Comparison of ENCODE assay signal across 10 mouse cellular contexts in genomic region chr2:144330960-144331371, GRCm38 (mm10). TPM values are rescaled to one million over a fixed set of nuclear protein-coding genes. Genes with fewer than 3 reads are reported as not detected.
DNase-seq lines count a peak whose midpoint lies in the region; ATAC-seq and TF ChIP-seq lines count a peak whose summit lies in the region.
"Had no signal": no experiment of that assay in that cellular context is flagged by ENCODE, and none has a peak within 500 bp of the region (broad histone marks: within the 10 kb centered on the region; RNA-seq: fewer than 3 reads in every experiment).

No protein-coding gene starts in this region.

- H3K9me3 ChIP-seq in embryonic facial prominence, embryonic 12.5 days = no peaks in the 10 kb centered on the region
- no peaks in the 10 kb centered on the region for H3K9me3 ChIP-seq in hindbrain, embryonic 15.5 days
- no peaks in the 10 kb centered on the region for H3K9me3 ChIP-seq in midbrain, embryonic 14.5 days (ENCODE audit: control insufficient read depth, low read length)

- H3K4me3 ChIP-seq in embryonic facial prominence, embryonic 12.5 days = peak overlapping the region; percentile 49
- peak overlapping the region; percentile 50 for H3K4me3 ChIP-seq in hindbrain, embryonic 15.5 days
- H3K4me3 ChIP-seq in liver, adult 2 months (ENCODE audit: insufficient read depth, low read depth, low read length) = peak overlapping the region; percentile 53; the same call in 1 of the 2 replicates
- H3K4me3 ChIP-seq in midbrain, embryonic 14.5 days (replicated peaks; ENCODE audit: low read depth, low read length) = peak overlapping the region; percentile 44

- ATAC-seq in embryonic facial prominence, embryonic 12.5 days (ENCODE audit: insufficient number of reproducible peaks, insufficient read depth, low FRiP score, low TSS enrichment) = 0 out of 2 replicates have a peak, but pooled peaks have one; percentile 10
- ATAC-seq in hindbrain, embryonic 15.5 days (ENCODE audit: low FRiP score, low read depth) = peak; percentile 46
- peak; percentile 35; the same call in 1 of the 2 replicates for ATAC-seq in midbrain, embryonic 14.5 days (ENCODE audit: low FRiP score, low TSS enrichment)

- no peak for TF ChIP-seq POLR2A in liver, adult 2 months (IDR thresholded peaks at IDR 0.05; ENCODE audit: extremely low read depth, insufficient read depth, low read length)

- peak; percentile 26 to 30 for DNase-seq in cerebellum, postnatal 25 days
- no peak for DNase-seq in cerebellum, adult 9-10 months
- DNase-seq in CD4-positive helper T cell, adult 2 months (ENCODE audit: low read depth, low spot score) = peak; percentile 48
- DNase-seq in liver, adult 2 months (ENCODE audit: extremely low read depth, low read depth, low spot score) = no peak
- peak; percentile 65 for DNase-seq in midbrain, embryonic 14.5 days
- DNase-seq in urinary bladder, postnatal 4 days (ENCODE audit: low spot score in 2 of 2) = peak; percentile 20 to 64

- H3K27me3 ChIP-seq in embryonic facial prominence, embryonic 12.5 days = peaks cover 87% of the 10 kb centered on the region
- peaks cover 84% of the 10 kb centered on the region for H3K27me3 ChIP-seq in hindbrain, embryonic 15.5 days
- peaks cover 28% of the 10 kb centered on the region for H3K27me3 ChIP-seq in liver, adult 2 months (ENCODE audit: control insufficient read depth, insufficient read depth, low read length)
- H3K27me3 ChIP-seq in midbrain, embryonic 14.5 days (ENCODE audit: control insufficient read depth, insufficient read depth, low read length) = peaks cover 53% of the 10 kb centered on the region

- no peaks in the 10 kb centered on the region for H3K79me2 ChIP-seq in liver, adult 2 months (ENCODE audit: control insufficient read depth, insufficient read depth, low read length)

- peak overlapping the region; percentile 93 for H3K4me2 ChIP-seq in embryonic facial prominence, embryonic 12.5 days (replicated peaks)
- peak overlapping the region; percentile 96 for H3K4me2 ChIP-seq in hindbrain, embryonic 15.5 days
- peak overlapping the region; percentile 86 for H3K4me2 ChIP-seq in midbrain, embryonic 14.5 days (ENCODE audit: low read length)

- TF ChIP-seq CTCF in liver, adult 2 months (IDR thresholded peaks at IDR 0.05; ENCODE audit: low read depth, low read length) = no peak

- WGBS in embryonic facial prominence, embryonic 12.5 days = under 1% methylated on average over 48 of the region's 50 CpGs
- WGBS in hindbrain, embryonic 15.5 days = under 1% methylated on average over 46 of the region's 50 CpGs
- WGBS in liver, adult 2 months = under 1% methylated on average over 50 of the region's 50 CpGs
- under 1% methylated on average over 50 of the region's 50 CpGs for WGBS in midbrain, embryonic 14.5 days

- H3K36me3 ChIP-seq in embryonic facial prominence, embryonic 12.5 days = no peaks in the 10 kb centered on the region
- no peaks in the 10 kb centered on the region for H3K36me3 ChIP-seq in hindbrain, embryonic 15.5 days
- H3K36me3 ChIP-seq in liver, adult 2 months (ENCODE audit: control insufficient read depth, insufficient read depth, low read length) = no peaks in the 10 kb centered on the region
- H3K36me3 ChIP-seq in midbrain, embryonic 14.5 days (ENCODE audit: control insufficient read depth, insufficient read depth, low read length) = no peaks in the 10 kb centered on the region

- peaks cover 25% of the 10 kb centered on the region for H3K4me1 ChIP-seq in embryonic facial prominence, embryonic 12.5 days
- H3K4me1 ChIP-seq in hindbrain, embryonic 15.5 days (replicated peaks) = peaks cover 32% of the 10 kb centered on the region
- peaks cover 4% of the 10 kb centered on the region; the same call in 1 of the 2 replicates for H3K4me1 ChIP-seq in liver, adult 2 months (ENCODE audit: control insufficient read depth, insufficient read depth, low read length)
- H3K4me1 ChIP-seq in midbrain, embryonic 14.5 days (ENCODE audit: control insufficient read depth, insufficient read depth, low read length) = peaks cover 22% of the 10 kb centered on the region

- H3K27ac ChIP-seq in embryonic facial prominence, embryonic 12.5 days = no peak overlapping the region
- no peak overlapping the region for H3K27ac ChIP-seq in hindbrain, embryonic 15.5 days (replicated peaks)
- H3K27ac ChIP-seq in liver, adult 2 months (replicated peaks; ENCODE audit: insufficient read depth, low read depth, low read length) = no peak overlapping the region
- no peak overlapping the region for H3K27ac ChIP-seq in midbrain, embryonic 14.5 days (replicated peaks; ENCODE audit: low read depth, low read length)

- peak overlapping the region; percentile 36 for H3K9ac ChIP-seq in embryonic facial prominence, embryonic 12.5 days
- peak overlapping the region; percentile 34; the same call in 1 of the 2 replicates for H3K9ac ChIP-seq in hindbrain, embryonic 15.5 days
- 0 out of 2 replicates have a peak overlapping the region, but pooled peaks have one; percentile 44 for H3K9ac ChIP-seq in liver, adult 2 months (ENCODE audit: low read depth, low read length)
- H3K9ac ChIP-seq in midbrain, embryonic 14.5 days (replicated peaks; ENCODE audit: low read length) = peak overlapping the region; percentile 49

RNA-seq across cellular contexts. Expression of gene Ovol2, which starts 1.0 kb away (rescaled TPM):
- 1.1 and 1.6 TPM in 2 replicates for polyA plus RNA-seq in embryonic facial prominence, embryonic 12.5 days (2016; fragmentation: Nextera tagmentation; extraction: Ambion mirVana)
- polyA plus RNA-seq in hindbrain, embryonic 15.5 days (2015; fragmentation: Nextera tagmentation; extraction: Ambion mirVana) = not detected in 2 replicates
- total RNA-seq in liver, adult 2 months (2014; rRNA removed) = 0.18 TPM in 1 of 2 replicates, not detected in the other
- not detected in 2 replicates for polyA plus RNA-seq in liver, adult 2 months (2012; rRNA removed)
- not detected in 2 replicates for polyA plus RNA-seq in midbrain, embryonic 14.5 days (2014; fragmentation: Nextera tagmentation; extraction: Ambion mirVana)
- total RNA-seq: hematopoietic stem cell, adult 5-6 weeks; MEL had no signal

RNA-seq across cellular contexts. Expression of gene Kat14, which starts 37.8 kb away (rescaled TPM):
- polyA plus RNA-seq in embryonic facial prominence, embryonic 12.5 days (2016; fragmentation: Nextera tagmentation; extraction: Ambion mirVana) = 51.3 and 53.3 TPM in 2 replicates
- 27.2 and 28.7 TPM in 2 replicates for polyA plus RNA-seq in hindbrain, embryonic 15.5 days (2015; fragmentation: Nextera tagmentation; extraction: Ambion mirVana)
- 10.2 and 16.4 TPM in 2 replicates for total RNA-seq in liver, adult 2 months (2014; rRNA removed)
- 15.8 TPM in 2 replicates for polyA plus RNA-seq in liver, adult 2 months (2012; rRNA removed)
- 24.0 and 25.5 TPM in 2 replicates for polyA plus RNA-seq in midbrain, embryonic 14.5 days (2014; fragmentation: Nextera tagmentation; extraction: Ambion mirVana)

RNA-seq across cellular contexts. Expression of gene Pet117, which starts 37.8 kb away (rescaled TPM):
- polyA plus RNA-seq in embryonic facial prominence, embryonic 12.5 days (2016; fragmentation: Nextera tagmentation; extraction: Ambion mirVana) = not detected in 2 replicates
- polyA plus RNA-seq in hindbrain, embryonic 15.5 days (2015; fragmentation: Nextera tagmentation; extraction: Ambion mirVana) = 1.5 TPM in 1 of 2 replicates, not detected in the other
- not detected in 2 replicates for total RNA-seq in liver, adult 2 months (2014; rRNA removed)
- not detected in 2 replicates for polyA plus RNA-seq in liver, adult 2 months (2012; rRNA removed)
- polyA plus RNA-seq in midbrain, embryonic 14.5 days (2014; fragmentation: Nextera tagmentation; extraction: Ambion mirVana) = 3.1 TPM in 1 of 2 replicates, not detected in the other
- total RNA-seq: hematopoietic stem cell, adult 5-6 weeks; MEL had no signal

Comparison
In these comparisons a context has a peak if more than half of its experiments do, and no peak if none do; other contexts are left out.
1. DNase-seq: peak in cerebellum, postnatal 25 days (2 of 2), CD4-positive helper T cell, adult 2 months (single experiment), midbrain, embryonic 14.5 days (single experiment) and urinary bladder, postnatal 4 days (2 of 2); none in cerebellum, adult 9-10 months (single experiment) and liver, adult 2 months (single experiment).
2. Peak in every context shown above with its lines, with median percentiles within 50 percentile points of each other: ATAC-seq, H3K4me2 ChIP-seq, H3K4me3 ChIP-seq and H3K9ac ChIP-seq.